Mouse (Mus musculus): ENCODE measurements around the gene Srpr.

Srpr gene

DNA sequence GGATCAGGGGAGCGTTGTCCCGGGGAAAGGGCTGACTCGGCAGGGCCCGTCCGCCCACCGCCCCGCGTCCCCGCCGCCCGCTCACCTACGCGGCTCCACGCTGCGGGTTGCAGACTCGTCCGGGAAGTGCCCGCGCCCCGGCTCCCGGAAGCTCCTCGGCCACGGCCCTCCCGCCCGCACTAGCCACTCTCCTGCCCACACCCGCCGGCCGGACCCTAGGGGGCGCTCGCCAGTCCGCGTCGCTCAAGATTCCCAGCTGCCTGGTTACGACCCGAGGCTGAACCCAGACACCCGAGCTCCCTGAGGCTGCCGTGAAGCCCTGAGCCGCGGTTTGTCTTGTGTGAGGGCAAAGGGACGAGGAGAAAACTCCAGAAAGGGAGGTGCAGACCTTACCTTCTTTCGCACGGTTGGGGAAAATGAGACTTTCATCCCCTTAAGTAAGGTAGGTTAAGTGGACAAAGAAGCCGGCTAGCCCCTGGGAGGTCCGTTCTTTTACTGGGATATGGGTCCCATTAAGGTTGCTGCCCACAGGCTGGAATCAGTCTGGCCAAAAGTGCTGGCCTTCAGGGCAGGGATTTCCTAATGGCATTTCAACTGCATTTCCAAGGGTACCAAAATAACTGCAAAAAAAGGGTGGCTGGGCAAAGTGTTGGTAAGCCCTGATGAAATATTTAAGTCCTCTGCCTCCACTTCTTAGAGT is at the start of gene Srpr, which contains the start of gene Tirap:
Gene Srpr, plus strand, starts transcription at position 404 of the 700 bp plus-strand sequence.
Gene Tirap, minus strand, starts transcription at position 520 of the 700 bp plus-strand sequence.
- DNase-seq (ENCODE audit: low spot score in 2 of 2): peak; percentile 72 to 74

DNA sequence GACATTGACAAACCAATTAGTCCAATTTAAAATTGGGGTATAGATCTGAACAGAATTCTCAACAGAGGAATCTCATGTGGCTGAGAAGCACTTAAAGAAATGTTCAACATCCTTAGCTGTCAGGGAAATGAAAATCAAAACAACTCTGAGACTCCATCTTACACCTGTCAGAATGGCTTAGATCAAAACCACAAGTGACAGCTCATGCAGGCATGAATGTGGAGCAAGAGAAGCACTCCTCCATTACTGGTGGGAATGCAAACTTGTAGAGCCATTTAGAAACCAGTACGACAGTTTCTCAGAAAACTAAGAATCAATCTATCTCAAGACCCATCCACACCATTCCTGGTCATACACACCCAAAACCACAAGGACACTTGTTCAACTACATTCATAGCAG is 47.1 kb upstream of the Srpr start:
- DNase-seq (ENCODE audit: low spot score in 2 of 2): no peak

DNA sequence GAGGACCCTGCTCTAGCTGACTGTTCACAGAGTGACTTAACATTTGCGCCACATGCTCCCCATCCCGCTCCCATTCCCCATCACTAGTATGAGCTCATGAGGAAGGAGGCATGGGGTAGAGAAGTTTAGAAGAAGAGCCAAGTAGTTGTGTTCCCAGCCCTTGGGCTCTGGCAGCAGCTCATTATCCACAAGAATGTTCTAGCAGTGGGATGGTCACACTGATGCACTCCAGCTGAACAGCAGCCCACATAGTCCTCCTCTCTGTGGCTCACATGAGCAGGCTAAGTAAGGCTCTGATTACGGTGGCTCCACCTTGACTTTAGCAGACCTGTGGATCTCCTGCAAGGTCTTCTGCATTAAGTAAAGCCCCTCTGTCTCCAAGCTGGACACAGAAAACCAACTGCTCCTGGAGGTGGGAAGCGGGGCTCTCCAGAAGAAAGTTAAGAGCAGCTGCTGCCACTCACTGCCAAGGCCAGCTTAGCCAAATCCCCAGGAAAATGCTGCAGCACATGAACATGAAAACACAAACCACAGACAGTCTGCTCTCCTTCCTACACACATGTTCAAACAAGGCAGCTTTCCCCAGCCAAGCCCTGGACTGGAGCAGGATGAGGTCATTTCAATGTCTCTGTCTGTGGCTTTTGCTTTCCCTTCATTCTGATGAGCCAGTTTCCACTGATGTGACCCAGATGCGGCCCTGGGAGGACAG is 43.8 kb upstream of the Srpr start:
- no peak for DNase-seq (ENCODE audit: low spot score in 2 of 2)

DNA sequence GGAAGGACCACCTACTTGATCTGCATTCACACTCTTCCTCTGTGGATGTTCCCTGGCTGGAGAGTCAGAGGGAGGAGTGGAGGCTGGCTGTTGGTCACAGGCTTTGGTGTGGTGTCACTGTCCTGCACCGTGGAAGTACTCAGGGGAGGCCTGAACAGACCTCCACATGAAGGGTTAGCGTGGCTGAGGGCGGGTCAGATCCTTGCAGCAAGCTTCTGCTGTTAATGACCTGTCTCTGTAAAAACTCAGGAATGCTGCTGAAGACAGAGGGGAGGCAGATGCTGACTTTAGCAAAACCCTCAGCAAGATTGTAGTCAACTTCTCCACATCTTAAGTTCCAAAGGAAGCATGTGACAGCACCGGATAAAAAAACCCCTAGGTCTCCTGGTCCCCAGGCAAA is 43.1 kb upstream of the Srpr start:
- DNase-seq (ENCODE audit: low spot score in 2 of 2): no peak

DNA sequence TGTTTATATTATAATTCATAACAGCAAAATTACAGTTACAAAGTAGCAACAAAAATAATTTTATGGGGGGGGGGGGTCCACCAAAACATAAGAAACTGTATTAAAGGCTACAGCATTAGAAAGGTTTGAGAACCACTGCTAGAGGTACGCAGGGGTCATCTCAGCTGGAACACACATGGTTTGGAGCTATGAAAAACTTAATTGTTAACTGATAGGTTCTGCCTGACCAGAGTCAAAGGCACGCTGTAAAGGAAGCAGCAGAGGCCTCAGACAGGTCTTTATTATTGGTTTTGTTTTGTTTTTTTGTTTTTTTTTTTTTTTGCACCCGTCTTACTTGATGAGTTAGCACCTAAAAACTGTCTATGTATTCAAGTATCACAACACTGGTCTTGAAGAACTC is 41.5 kb upstream of the Srpr start:
- DNase-seq (ENCODE audit: low spot score in 2 of 2): no peak

DNA sequence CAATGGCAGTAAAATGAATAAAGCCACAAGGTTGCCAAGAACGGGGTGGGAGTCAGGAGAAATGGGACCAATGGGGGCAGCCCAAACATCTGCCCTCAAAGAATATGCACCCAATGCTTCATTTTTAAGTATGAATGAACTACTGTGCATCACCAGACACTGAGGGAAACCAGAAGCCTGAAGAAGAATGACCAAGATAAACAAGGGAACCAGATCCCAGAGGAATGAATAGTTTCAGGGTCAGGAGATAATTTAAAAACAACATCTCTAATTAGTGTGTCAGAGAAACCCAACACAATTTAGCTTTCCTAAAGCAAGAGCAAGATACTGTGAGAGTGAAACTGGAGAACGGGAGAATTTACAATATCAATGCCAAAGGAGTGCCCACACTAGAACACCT is 39.3 kb upstream of the Srpr start:
- no peak for DNase-seq (ENCODE audit: low spot score in 2 of 2)

DNA sequence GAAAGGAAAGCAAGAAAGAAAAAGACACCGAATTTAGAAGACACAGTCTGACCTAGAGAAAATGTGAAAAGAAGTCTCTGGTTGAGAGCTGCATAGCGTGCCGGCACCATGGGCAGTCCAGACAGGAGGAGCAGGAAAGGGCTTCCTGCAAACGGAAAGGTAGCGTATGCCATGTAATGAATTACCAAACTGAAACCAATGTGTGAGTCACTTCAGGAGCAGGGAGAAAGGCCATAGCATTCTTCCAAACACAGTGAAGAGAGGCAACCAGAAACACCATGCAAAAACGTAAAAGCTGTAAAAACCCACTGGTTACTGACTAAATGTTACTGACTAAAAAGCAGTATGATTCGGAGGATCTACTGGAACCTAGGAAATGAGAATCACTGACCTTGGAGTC is 38.3 kb upstream of the Srpr start:
- no peak for DNase-seq (ENCODE audit: low spot score in 2 of 2)

DNA sequence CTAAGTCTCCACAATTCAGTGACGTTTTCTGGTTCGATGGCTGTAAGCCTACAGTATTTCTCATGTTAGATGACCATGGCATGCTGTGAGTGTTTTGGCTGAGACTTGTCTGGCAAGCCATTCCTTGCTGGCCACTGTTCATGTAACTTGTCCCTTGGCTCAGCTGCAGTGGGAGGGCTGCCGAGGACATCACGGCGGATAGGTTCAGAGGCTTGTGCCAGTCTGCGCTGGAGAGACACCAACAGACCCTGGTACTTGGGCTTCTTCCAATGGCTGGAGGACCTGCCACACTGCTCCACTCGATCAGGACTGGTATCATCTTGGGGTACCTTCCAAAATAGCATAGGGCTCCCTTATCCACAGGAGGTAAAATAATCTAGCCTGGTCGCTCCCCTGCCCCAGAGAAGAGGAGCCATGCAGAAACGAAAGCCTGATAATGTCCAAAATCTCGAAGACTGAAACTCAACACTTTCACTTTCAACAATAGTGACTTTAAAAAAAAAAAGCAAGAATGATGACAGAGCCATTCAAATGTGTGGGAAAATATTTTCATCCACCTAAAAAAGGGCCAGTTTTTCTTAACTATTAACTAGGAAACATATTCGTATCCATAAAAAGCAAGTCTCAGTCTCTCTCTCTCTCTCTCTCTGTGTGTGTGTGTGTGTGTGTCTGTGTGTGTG is 36.8 kb upstream of the Srpr start:
- no peak for DNase-seq (ENCODE audit: low spot score in 2 of 2)

DNA sequence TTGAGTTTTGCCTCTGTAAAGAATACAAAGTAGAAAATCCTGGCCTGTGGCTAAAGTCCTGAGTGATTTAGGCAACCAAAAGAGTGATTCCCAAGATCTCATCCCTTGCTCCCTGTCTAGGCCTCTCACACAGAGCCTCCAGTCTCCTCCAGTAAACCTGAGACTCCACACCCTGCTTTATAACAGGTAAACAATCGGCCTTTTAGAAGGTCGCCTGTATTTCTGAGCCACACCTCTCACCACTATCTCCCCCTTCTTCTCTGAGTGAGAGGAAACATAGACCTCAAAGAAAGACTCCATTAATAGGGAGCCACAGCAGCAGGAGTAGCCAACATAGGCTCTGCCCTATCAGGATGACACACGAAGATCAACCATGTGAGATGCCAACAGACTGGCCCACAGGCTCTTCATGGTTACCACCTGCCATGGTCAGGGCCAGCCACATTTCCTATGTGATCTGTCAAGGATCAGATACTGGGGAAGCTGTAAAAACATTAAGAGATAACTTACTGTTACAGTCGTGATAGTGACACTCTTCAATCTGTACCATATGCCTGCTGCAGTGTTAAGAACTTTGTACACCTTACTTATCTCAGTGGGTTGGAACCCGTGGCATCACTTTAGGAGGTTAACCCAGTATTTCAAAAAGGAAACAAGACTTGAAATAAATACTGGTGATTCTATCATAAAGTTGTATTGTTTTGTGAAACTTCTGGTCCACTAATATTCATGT is 35.7 kb upstream of the Srpr start:
- no peak for DNase-seq (ENCODE audit: low spot score in 2 of 2)

DNA sequence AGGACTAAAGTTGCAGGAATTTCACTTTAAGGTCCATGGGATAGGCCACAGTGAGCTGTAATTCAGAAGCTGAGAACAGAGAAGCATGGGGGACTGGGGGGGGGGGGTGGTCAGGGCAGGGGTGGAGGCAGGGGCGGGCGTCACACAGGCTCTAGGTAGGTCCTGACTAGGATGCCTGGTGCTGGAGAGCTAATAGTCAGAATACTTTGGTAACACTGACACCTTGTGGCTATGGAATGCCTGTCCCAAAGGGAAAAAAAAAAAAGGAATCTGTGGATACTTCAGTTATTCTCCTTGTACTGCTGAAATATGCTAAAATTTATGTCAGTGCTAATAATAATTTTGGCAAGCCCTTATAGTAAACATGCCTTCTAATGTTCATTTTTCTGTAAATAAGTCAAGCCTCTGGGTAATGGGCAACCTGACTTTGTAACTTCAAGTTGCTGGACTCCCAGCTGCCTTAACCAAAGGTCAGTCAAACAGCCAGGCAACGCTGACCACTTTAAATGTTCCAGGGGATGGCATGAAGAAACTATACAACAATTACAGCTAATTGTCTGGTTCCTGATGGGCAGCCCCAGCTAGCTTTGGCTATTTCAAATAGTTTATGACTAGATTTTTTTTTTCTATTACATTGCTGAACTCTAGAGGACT is 33.7 kb upstream of the Srpr start:
- no peak for DNase-seq (ENCODE audit: low spot score in 2 of 2)

DNA sequence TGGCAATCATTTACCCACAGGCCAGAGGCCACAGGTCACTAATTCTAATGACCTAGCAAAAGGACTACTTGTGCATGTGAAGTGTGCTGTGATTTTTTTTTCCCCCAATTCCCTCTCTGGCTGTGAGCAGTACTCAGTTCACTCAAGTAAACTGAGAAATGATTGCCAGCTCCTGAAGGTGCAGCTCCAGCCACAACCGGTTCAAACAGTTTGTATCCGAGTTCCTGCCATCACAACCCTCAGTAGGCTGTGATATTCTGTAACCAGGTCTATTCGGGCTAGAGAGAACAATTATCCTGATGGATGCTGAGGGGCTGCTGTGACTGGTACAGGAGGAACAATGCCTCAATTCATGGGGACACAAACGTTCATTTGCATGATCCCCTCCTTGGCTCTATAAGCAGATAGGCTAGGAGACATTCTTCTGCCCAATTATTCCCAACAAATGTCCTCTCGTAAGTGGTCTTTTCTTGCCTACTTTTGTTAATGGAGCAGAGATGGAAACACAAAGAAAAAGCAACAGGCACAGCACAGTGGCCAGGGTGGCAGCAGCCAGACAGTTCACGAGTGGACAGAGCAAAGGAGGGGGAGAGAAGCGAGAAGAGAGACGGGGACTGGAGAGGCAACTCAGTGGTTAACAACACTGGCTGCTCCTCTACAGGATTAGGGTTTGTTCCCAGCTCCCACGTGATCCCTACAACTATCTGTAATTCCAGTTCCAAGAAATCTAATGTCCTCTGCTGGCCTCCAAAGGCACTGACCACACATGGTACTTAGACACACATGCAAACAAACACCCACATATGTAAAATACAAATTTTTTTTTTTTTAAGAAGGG is 33.0 kb upstream of the Srpr start:
- no peak for DNase-seq (ENCODE audit: low spot score in 2 of 2)

DNA sequence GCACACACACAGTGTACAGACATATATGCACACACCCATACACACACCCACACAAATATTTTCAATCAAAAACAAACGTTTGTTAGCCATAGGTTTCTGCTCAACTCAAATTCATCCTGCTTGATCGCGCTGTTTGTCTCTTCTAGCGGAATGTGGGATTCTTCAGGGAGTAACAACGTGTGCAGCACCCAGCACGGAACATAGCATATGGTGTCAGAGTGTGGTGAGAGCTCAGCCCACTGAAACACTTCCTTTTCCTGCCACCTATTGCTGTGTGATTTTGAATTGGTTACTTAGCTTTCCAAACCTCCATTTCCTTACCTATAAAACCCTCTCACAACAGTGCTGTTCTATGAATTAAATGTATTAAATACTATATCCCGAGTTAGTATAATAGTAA is 29.9 kb upstream of the Srpr start:
- DNase-seq (ENCODE audit: low spot score in 2 of 2): no peak

DNA sequence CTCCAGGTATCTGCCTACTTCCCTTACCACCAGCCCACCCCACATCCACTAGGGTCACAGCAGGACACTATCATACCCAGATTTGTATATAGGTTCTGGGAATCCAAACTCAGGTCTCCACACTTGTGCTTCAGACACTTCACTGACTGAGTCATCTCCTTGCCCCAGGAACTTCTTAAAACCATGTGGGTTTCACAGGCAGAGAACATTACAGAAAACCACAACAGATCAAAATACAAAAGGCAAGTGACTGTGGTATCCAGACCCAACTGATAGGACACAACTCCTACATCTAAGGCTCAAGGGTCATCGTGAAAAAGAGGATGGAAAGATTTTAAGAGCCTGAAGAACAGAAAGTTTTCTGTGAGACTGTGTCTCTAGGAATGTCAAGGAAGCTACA is 26.6 kb upstream of the Srpr start:
- no peak for DNase-seq (ENCODE audit: low spot score in 2 of 2)

DNA sequence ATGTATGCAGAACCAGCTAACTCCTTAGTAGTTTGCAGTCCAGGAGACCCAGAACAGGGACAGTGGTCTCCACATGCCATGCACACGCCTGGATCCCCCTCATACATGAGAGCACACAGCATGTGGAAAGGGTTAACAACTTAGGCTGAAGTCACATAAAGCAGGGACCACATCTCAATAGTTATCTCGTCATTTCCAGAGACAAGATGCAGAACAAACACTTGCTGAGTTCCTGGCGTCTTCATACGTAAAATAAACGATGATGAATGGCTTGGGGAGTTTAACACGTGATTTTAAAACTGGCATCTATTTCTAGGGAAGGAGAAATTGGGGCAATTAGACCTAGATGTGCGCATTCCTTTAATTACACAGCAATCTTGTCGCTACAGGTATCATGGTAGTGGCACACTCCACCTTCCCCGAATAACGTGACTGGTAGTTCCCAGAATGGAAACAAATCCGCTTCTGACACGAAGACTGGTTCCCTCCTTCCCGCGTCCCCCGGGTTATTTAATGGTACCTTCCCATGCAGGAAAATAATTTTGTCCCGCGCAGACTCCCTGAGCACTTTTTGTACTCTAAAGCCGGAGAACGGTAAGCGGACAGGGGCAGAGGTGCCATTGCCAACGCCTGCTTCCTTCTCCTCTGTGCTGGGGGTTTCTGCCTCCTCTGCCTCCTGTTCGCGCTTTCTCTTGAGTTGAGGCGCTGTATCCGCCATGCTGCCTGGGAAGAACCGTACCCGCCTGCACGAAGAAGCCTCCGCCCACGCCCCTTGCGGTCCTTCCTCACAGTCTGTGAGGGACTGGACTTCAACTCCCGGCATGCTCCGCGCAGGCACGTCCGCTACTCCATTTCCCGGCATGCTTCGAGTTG is 24.5 kb upstream of the Srpr start, which contains the start of gene Dcps:
Gene Dcps, minus strand, starts transcription at position 811 of the 873 bp plus-strand sequence.
- DNase-seq (ENCODE audit: low spot score in 2 of 2): peak; percentile 93 to 96

DNA sequence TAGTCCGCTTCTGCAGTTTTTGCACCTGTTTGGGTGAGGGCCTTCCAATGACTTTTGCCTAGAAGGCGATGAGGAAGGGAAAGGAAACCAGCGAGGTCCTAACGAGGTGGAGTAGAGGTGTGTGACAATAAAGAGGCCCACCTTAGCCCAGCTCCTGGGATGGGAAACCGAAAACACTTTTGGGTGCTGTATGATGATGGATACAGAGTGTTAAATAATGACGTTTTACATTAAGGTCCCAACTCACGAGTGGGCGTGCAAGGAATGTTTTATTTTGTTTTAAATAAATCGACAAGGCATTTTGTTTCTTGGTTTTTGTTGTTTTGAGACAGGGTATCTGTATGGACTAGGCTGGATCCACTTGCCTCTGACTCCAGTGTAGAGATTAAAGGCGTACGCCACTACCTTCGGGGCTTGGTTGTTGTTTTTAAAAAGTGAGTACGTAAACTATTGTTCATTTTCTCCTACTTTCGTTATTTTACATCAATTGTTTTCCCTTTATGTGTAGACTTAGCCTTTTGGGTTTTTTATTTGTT is 23.8 kb upstream of the Srpr start:
- DNase-seq (ENCODE audit: low spot score in 2 of 2): no peak

DNA sequence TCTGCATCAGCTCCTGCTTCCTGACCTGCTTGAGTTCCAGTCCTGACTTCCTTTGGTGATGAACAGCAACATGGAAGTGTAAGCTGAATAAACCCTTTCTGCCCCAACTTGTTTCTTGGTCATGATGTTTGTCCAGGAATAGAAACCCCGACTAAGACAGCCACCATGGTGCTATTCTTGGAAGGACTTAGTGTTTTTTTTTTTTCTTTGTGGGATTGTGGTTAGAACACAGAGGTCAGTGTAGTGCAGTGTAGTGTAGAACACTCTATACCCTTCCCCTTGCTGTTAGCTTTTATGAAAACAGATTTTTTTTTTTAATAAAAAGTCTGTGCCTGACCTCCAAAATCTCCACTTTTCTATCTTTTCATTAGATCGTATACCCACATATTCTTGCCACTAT is 17.1 kb upstream of the Srpr start:
- no peak for DNase-seq (ENCODE audit: low spot score in 2 of 2)

DNA sequence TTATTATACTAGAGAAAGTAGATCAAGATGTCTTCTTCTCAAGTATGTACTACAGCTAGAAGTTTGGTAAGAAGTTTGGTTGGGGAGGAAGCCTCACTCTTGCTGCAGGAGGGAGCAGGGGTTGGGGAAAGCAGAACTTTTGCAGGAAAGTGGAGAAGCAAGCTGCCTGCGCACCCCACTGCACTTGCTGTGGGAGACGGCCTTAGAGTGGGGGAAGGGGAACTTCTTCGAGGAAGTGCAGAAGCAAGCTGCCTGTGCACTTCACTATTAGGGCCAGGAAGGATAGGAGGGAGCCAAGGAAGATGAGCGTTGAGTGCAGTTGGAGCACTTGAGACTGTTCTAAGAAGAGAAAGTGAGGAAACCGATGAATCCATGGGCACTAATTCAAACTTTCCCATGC is 16.6 kb upstream of the Srpr start:
- DNase-seq (ENCODE audit: low spot score in 2 of 2): no peak

DNA sequence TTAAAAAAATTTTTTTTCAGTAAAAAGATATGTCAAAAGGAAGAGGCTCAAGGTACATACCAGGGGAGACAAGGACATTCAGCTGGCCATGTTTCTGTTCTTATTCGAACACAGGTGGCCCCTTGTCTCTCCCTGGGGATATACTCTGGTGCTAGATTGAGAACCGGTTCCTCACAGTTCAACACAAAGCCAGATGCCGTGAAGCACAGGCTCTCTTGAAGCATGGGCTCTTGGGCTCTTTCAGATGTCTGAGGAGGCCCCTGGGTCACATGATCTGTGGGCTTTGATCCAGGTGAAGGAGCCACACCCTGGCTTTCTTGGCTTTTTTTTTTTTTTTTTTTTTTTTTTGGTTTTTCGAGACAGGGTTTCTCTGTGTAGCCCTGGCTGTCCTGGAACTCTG is 13.5 kb upstream of the Srpr start:
- no peak for DNase-seq (ENCODE audit: low spot score in 2 of 2)

DNA sequence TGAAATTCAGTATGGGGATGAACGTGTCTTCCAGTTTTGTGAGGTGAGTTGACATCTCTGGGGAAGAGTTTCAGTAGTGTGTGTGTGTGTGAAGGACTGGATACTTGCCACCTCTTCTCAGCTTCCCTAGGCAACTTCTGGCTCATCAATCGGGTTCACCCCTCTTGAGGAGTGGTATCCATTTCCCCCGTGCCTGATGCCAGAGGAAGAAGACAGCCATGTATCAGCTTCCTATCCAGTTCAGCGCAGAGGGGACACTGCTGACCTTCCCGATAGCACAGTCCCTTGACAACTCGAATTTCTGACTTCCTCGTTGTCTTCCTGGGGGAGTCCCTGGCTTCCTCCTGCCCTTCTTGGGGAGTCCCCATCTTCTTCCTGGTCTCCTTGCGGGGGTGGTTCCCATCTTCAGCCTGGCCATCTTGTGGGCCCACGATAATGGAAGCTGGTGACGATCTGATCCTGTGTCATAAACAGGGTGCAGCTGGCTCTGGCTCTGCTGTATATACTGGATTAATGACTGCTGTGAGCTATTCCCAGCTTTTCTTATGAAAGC is 12.5 kb upstream of the Srpr start:
- DNase-seq (ENCODE audit: low spot score in 2 of 2): no peak
